Mouse (Mus musculus): ENCODE results near the gene Marco. TPM values are rescaled to one million over a fixed set of nuclear protein-coding genes. Genes with fewer than 3 reads are reported as not detected.

Gene Marco
- total and polyA plus RNA-seq, 3 experiments = 0.29 to 0.70 TPM; not detected in 1

DNA sequence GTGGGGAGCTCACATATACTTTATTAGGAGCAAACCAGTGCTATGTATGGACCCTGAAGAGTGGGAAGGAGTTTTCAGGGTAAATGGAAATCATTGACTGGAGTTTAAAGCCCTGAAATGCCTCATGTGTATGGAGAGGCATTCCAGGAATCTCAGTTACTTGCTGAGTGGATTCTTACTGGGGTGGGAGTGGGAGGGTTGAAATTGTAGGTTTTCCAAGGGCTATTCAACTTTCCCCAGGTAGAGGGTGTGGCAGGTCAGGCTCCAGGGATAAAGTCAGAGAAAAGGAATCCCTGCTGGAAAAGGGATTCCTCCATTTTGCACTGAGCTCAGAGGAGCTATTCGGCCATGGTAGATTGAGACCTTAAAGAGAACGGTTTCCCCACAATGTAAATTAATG lies 25.1 kb upstream of the Marco start:
- intact Hi-C loops (cut with DNase I) = no loop called here
- Histone ChIP-seq H3K4me1 (ENCODE audit: control insufficient read depth, insufficient read depth, low read length) (no peaks in the 10 kb centered on the region), H3K9ac (ENCODE audit: low read depth, low read length) (no peak overlapping the region), H3K27ac (no peak overlapping the region), H3K36me3 (ENCODE audit: control insufficient read depth, insufficient read depth, low read length) (no peaks in the 10 kb centered on the region), H3K27me3 (ENCODE audit: control insufficient read depth, insufficient read depth, low read length) (no peaks in the 10 kb centered on the region), H3K79me2 (replicated peaks; ENCODE audit: control insufficient read depth, insufficient read depth, low read length) (no peaks in the 10 kb centered on the region), H3K4me3 (no peak overlapping the region)
- WGBS = 80% methylated on average over 2 of the region's 2 CpGs
- no peak for TF ChIP-seq CTCF (IDR thresholded peaks at IDR 0.05)
- TF ChIP-seq EP300 (IDR thresholded peaks at IDR 0.05; ENCODE audit: insufficient read depth, low read depth, low read length) = no peak
- no peak for TF ChIP-seq POLR2A (IDR thresholded peaks at IDR 0.05; ENCODE audit: insufficient read depth, low read depth, low read length)
- no peak for DNase-seq

DNA sequence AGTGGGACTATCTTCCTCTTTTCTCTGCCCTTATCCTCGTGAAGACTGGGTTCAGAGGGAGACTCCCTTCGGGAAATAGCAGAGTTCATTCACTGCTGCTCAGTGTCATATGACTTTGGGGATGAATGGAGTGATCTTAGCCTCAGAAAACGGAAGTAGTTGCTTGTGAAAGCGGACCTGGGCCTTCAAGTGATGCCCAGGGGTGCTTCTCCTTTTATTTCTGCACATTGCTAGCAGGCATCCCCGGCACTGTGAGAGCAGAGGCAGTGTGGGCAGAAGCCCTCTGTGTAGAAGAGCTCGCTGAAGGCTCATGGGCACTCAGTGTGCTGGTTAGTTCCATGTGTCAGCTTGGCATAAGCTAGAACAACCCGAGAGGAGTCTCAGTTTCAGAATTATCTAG lies 12.8 kb upstream of the Marco start:
- Histone ChIP-seq H3K79me2 (replicated peaks; ENCODE audit: control insufficient read depth, insufficient read depth, low read length) (no peaks in the 10 kb centered on the region), H3K4me3 (no peak overlapping the region), H3K9ac (ENCODE audit: low read depth, low read length) (no peak overlapping the region), H3K36me3 (ENCODE audit: control insufficient read depth, insufficient read depth, low read length) (no peaks in the 10 kb centered on the region), H3K4me1 (ENCODE audit: control insufficient read depth, insufficient read depth, low read length) (no peaks in the 10 kb centered on the region), H3K27me3 (ENCODE audit: control insufficient read depth, insufficient read depth, low read length) (no peaks in the 10 kb centered on the region), H3K27ac (no peak overlapping the region)
- intact Hi-C loops (cut with DNase I) = no loop called here
- 51% methylated on average over 7 of the region's 7 CpGs for WGBS
- TF ChIP-seq POLR2A (IDR thresholded peaks at IDR 0.05; ENCODE audit: insufficient read depth, low read depth, low read length) = no peak
- TF ChIP-seq EP300 (IDR thresholded peaks at IDR 0.05; ENCODE audit: insufficient read depth, low read depth, low read length) = no peak
- TF ChIP-seq CTCF (IDR thresholded peaks at IDR 0.05) = no peak
- no peak for DNase-seq

DNA sequence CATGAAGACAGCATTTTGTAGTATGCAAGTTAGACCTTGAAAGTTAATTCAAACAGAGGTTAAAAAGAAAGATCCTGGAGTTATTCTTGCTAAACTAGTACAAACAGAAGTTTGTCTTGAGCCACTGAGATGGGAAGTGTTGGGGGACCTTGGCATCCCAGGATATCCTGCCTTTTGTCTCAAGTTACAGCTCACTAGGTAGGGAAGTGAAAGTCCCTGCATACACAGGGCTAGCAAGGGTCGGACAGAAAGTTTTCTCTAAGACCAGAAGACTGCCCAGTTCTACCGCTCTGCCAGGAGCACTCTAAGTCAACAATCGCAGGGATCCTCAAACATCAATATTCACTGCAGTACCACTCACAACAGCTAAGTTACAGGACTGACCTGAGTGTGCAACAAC lies 5.5 kb upstream of the Marco start:
- H3K27me3 ChIP-seq (ENCODE audit: control insufficient read depth, insufficient read depth, low read length) = no peaks in the 10 kb centered on the region
- TF ChIP-seq CTCF (IDR thresholded peaks at IDR 0.05) = no peak
- TF ChIP-seq EP300 (IDR thresholded peaks at IDR 0.05; ENCODE audit: insufficient read depth, low read depth, low read length) = no peak
- TF ChIP-seq POLR2A (IDR thresholded peaks at IDR 0.05; ENCODE audit: insufficient read depth, low read depth, low read length) = no peak
- no peak overlapping the region for H3K4me3 ChIP-seq
- no peaks in the 10 kb centered on the region for H3K79me2 ChIP-seq (replicated peaks; ENCODE audit: control insufficient read depth, insufficient read depth, low read length)
- DNase-seq = no peak
- H3K9ac ChIP-seq (ENCODE audit: low read depth, low read length) = no peak overlapping the region
- no peaks in the 10 kb centered on the region for H3K4me1 ChIP-seq (ENCODE audit: control insufficient read depth, insufficient read depth, low read length)
- 50% methylated on average over 3 of the region's 3 CpGs for WGBS
- intact Hi-C loops (cut with DNase I) = no loop called here
- no peak overlapping the region for H3K27ac ChIP-seq
- H3K36me3 ChIP-seq (ENCODE audit: control insufficient read depth, insufficient read depth, low read length) = no peaks in the 10 kb centered on the region

DNA sequence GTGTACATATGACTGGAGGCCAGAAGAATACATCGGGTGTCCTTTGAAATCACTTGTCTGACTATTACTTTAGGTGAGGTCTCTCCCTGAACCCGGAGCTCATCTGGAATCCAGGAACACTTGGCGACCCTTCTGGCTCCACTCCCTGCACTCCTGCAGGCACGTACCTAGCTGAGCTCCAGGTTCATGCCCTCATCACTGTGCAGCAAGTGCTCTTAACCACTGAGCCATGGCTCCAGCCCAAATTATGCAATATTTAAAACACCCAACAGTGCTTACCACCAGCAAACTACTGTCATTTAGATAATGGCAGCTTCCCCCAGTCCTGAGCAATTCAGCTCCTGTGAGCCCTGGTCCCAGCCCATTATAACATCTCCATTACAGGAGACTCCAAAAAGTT lies 4.2 kb upstream of the Marco start:
- intact Hi-C loops (cut with DNase I) = no loop called here
- no peaks in the 10 kb centered on the region for H3K36me3 ChIP-seq (ENCODE audit: control insufficient read depth, insufficient read depth, low read length)
- 80% methylated on average over 4 of the region's 4 CpGs for WGBS
- H3K27ac ChIP-seq = no peak overlapping the region
- no peak for TF ChIP-seq EP300 (IDR thresholded peaks at IDR 0.05; ENCODE audit: insufficient read depth, low read depth, low read length)
- TF ChIP-seq POLR2A (IDR thresholded peaks at IDR 0.05; ENCODE audit: insufficient read depth, low read depth, low read length) = no peak
- no peak for TF ChIP-seq CTCF (IDR thresholded peaks at IDR 0.05)
- H3K79me2 ChIP-seq (replicated peaks; ENCODE audit: control insufficient read depth, insufficient read depth, low read length) = no peaks in the 10 kb centered on the region
- no peak overlapping the region for H3K4me3 ChIP-seq
- DNase-seq = no peak
- H3K4me1 ChIP-seq (ENCODE audit: control insufficient read depth, insufficient read depth, low read length) = no peaks in the 10 kb centered on the region
- H3K9ac ChIP-seq (ENCODE audit: low read depth, low read length) = no peak overlapping the region
- no peaks in the 10 kb centered on the region for H3K27me3 ChIP-seq (ENCODE audit: control insufficient read depth, insufficient read depth, low read length)

DNA sequence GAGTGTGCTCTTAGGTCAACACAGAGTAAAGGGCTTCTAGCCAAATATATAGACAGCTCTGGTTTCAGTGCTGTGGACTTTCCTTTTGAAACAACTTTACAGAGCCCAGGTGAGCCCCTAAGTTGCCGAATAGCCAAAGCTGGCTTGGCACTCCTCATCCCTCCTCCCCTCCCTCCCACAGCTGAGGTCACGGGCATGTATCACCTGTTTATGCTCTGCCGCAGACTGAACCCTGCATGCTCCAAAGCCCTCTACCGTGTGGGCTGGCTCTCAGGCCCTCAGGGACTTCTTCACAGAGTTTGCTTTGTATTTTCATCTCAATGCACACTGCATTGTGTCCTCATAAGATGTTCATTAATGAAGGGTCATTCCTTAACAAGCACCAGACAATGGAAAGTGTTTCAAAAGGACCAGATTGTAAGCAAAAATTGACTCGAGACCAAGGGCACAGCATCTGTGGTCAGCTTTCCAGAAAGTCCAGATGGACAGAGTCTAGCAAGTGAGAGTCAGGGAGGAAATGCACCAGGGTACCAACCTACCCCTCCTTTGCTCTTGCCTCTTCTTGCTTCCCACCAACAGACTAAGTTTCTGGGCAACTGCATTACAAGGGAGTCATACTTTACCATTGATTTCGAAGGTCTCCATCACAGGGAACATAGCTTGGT lies 646 bp downstream of the Marco start:
- DNase-seq = no peak
- H3K27ac ChIP-seq = no peak overlapping the region
- H3K79me2 ChIP-seq (replicated peaks; ENCODE audit: control insufficient read depth, insufficient read depth, low read length) = no peaks in the 10 kb centered on the region
- no peaks in the 10 kb centered on the region for H3K36me3 ChIP-seq (ENCODE audit: control insufficient read depth, insufficient read depth, low read length)
- no peak overlapping the region for H3K9ac ChIP-seq (ENCODE audit: low read depth, low read length)
- H3K27me3 ChIP-seq (ENCODE audit: control insufficient read depth, insufficient read depth, low read length) = no peaks in the 10 kb centered on the region
- no peaks in the 10 kb centered on the region for H3K4me1 ChIP-seq (ENCODE audit: control insufficient read depth, insufficient read depth, low read length)
- intact Hi-C loops (cut with DNase I) = no loop called here
- WGBS = 66% methylated on average over 6 of the region's 6 CpGs
- no peak overlapping the region for H3K4me3 ChIP-seq
- TF ChIP-seq POLR2A (IDR thresholded peaks at IDR 0.05; ENCODE audit: insufficient read depth, low read depth, low read length) (no peak), CTCF (IDR thresholded peaks at IDR 0.05) (no peak), EP300 (IDR thresholded peaks at IDR 0.05; ENCODE audit: insufficient read depth, low read depth, low read length) (no peak)

DNA sequence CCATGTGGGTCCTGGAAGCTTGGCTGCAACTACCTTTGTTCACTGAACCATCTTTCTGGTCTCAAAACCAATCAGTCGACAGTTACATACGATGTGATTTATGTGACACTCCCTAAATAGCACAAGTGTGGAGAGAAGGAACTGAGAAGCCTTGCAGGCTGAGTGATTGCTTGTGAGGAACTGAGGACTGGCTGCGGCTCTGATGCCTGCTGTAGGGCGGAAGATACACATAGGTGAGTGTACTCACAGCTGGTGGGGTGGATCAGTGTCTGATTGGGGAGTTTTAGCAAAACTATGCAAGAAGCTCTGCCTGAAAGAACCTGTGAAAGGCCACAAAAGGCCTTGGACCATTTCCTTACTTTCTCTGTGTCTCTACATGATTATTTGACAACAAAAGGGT lies 3.3 kb downstream of the Marco start:
- H3K79me2 ChIP-seq (replicated peaks; ENCODE audit: control insufficient read depth, insufficient read depth, low read length) = no peaks in the 10 kb centered on the region
- no peaks in the 10 kb centered on the region for H3K27me3 ChIP-seq (ENCODE audit: control insufficient read depth, insufficient read depth, low read length)
- intact Hi-C loops (cut with DNase I) = no loop called here
- TF ChIP-seq POLR2A (IDR thresholded peaks at IDR 0.05; ENCODE audit: insufficient read depth, low read depth, low read length) (no peak), CTCF (IDR thresholded peaks at IDR 0.05) (no peak)
- no peaks in the 10 kb centered on the region for H3K4me1 ChIP-seq (ENCODE audit: control insufficient read depth, insufficient read depth, low read length)
- H3K4me3 ChIP-seq = no peak overlapping the region
- WGBS = 60% methylated on average over 4 of the region's 4 CpGs
- DNase-seq = no peak
- H3K27ac ChIP-seq = no peak overlapping the region
- no peaks in the 10 kb centered on the region for H3K36me3 ChIP-seq (ENCODE audit: control insufficient read depth, insufficient read depth, low read length)
- no peak overlapping the region for H3K9ac ChIP-seq (ENCODE audit: low read depth, low read length)

Data from heart, adult 2 months (tissue).